Mouse (Mus musculus) embryonic facial prominence, embryonic 14.5 days (tissue): ENCODE results near the gene Cttn. TPM values are rescaled to one million over a fixed set of nuclear protein-coding genes. Genes with fewer than 3 reads are reported as not detected.

ENCODE experiments used
- ATAC-seq: fragments of 200-750 bp; cut with Nextera tagmentation; 2 replicates; pipeline ENCODE4 v1.8.0; 2017; ENCODE audit warnings: low read depth, moderate number of reproducible peaks, moderate TSS enrichment
- DNase-seq: peaks from one replicate; pipeline ENCODE4 v3.0.0-alpha.2; 2015; ENCODE audit warnings: low spot score
- H3K27ac ChIP-seq: fragments of 300-500 bp; sonication (generic); replicated peaks from 2 replicates; pipeline ENCODE4 v1.5.1; 2014; ENCODE audit warnings: low read depth, mild to moderate bottlenecking, low read length, moderate library complexity
- H3K27me3 ChIP-seq: fragments of 300-500 bp; sonication (generic); replicated peaks from 2 replicates; pipeline ENCODE4 v1.6.1; 2014; ENCODE audit warnings: low read length; ENCODE audit not compliant: control insufficient read depth, insufficient read depth
- H3K36me3 ChIP-seq: fragments of 300-500 bp; sonication (generic); 2 replicates; pipeline ENCODE4 v1.6.1; 2014; ENCODE audit warnings: low read length, mixed read lengths; ENCODE audit not compliant: control insufficient read depth, insufficient read depth
- H3K4me1 ChIP-seq: fragments of 300-500 bp; sonication (generic); 2 replicates; pipeline ENCODE4 v1.6.1; 2014; ENCODE audit warnings: antibody characterized with exemption, low read length; ENCODE audit not compliant: control insufficient read depth, insufficient read depth
- H3K4me2 ChIP-seq: fragments of 300-500 bp; sonication (generic); 2 replicates; pipeline ENCODE4 v1.6.1; 2014; ENCODE audit warnings: low read depth, mild to moderate bottlenecking, low read length, moderate library complexity, mixed read lengths
- H3K4me3 ChIP-seq: fragments of 300-500 bp; sonication (generic); 2 replicates; pipeline ENCODE4 v1.5.1; 2014; ENCODE audit warnings: low read depth, mild to moderate bottlenecking, low read length
- H3K9ac ChIP-seq: fragments of 300-500 bp; sonication (generic); 2 replicates; pipeline ENCODE4 v1.6.1; 2014; ENCODE audit warnings: low read depth, mild to moderate bottlenecking, low read length, moderate library complexity, mixed read lengths
- H3K9me3 ChIP-seq: fragments of 300-500 bp; sonication (generic); 2 replicates; pipeline ENCODE4 v1.6.1; 2016; ENCODE audit warnings: low read length; ENCODE audit not compliant: control insufficient read depth
- WGBS: fragments of 180-500 bp; shearing (Covaris S2); extraction: QIAGEN DNeasy Blood & Tissue Kit; methylation state at CpG from one replicate; pipeline ENCODE4 v1.1.7; 2014; 5-methylcytosine and 5-hydroxymethylcytosine counted together
- polyA plus RNA-seq: library from polyadenylated mRNA; unstranded; fragments of >200 nt; fragmentation: Nextera tagmentation; extraction: Ambion mirVana; gene quantifications from 2 replicates; pipeline ENCODE4 v1.2.1, GENCODE M21; 2014

Gene Cttn
- polyA plus RNA-seq, 1 experiment from 2014 or later = 157 TPM

DNA sequence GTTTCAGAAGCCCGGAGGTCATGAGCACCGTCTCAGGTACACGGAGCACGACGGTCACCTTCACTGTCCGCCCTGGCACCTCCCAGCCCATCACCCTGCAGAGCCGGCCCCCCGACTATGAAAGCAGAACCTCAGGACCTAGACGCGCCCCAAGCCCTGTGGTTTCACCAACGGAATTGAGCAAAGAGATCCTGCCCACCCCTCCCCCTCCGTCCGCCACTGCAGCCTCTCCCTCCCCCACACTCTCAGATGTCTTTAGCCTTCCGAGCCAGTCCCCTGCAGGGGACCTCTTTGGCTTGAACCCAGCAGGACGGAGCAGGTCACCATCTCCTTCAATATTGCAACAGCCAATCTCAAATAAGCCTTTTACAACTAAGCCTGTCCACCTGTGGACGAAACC lies 50.3 kb downstream of the Cttn start:
- H3K36me3 ChIP-seq = no peaks in the 10 kb centered on the region
- no peak overlapping the region for H3K4me3 ChIP-seq
- no peak overlapping the region for H3K9ac ChIP-seq
- no peak overlapping the region for H3K4me2 ChIP-seq
- WGBS = 24% methylated on average over 16 of the region's 16 CpGs
- no peaks in the 10 kb centered on the region for H3K9me3 ChIP-seq
- no peaks in the 10 kb centered on the region for H3K27me3 ChIP-seq
- DNase-seq (no peak), ATAC-seq (no peak)
- no peak overlapping the region for H3K27ac ChIP-seq
- peaks cover 19% of the 10 kb centered on the region for H3K4me1 ChIP-seq

DNA sequence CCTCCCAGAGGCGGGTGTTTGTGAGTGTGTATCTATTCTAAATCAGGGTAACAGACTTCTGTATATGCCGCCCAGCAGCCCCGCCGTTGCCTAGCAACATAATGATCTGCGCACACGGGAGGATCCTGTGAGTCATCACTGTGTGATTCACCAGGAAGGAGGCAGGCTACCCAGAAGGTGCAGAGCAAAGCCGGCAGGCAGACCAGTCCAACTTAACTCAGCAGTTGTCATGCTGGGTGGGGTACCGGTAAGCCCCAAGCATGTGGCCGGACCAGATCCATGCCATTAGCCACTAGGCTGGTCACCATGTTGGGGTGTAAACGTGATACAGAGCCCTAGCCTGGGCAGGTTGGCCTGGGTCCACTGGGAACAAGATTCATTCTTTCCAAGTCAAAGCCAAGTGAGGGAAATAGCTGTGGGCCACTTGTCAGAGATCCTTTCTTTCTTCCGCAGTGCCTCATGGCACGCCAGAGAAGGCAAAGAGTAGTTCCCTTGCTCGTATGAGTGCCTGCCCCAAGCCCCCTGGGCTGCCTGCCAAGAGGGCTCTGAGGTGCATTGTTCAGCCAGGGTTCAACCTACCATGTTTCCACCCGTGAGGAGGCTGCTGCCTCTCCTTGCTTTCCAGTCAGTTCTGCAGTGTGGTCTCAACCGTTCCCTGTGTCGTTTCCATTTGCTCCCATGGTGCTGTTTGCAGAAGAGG lies 53.0 kb downstream of the Cttn start:
- DNase-seq (peak; percentile 86), ATAC-seq (peak; percentile 75)
- Histone ChIP-seq H3K4me2 (no peak overlapping the region), H3K9me3 (no peaks in the 10 kb centered on the region), H3K27me3 (no peaks in the 10 kb centered on the region), H3K4me1 (peaks cover 19% of the 10 kb centered on the region), H3K4me3 (no peak overlapping the region), H3K27ac (no peak overlapping the region; the same call in 1 of the 2 replicates), H3K9ac (no peak overlapping the region), H3K36me3 (no peaks in the 10 kb centered on the region)
- WGBS = 32% methylated on average over 16 of the region's 16 CpGs

DNA sequence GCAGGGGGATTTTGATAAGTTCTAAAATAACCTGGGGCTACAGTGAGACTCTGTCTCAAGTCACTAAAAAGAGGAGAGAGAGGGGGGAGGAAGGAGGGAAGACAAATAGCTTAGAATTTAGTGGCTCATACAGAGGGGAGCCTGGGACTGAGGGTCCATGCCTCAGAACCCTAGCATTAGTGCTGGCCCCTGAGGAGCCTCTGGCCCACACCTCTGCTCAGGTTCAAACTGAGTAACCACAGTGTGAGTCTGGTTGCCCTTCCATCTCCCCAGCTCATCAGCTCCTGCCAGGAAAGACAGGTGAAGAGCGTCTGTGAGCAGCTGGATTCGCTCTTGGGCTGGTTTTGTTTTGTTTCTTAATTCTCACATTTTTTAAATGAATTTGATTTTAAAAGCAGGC lies 53.6 kb downstream of the Cttn start:
- Histone ChIP-seq H3K4me3 (no peak overlapping the region), H3K36me3 (no peaks in the 10 kb centered on the region), H3K27ac (no peak overlapping the region), H3K27me3 (no peaks in the 10 kb centered on the region), H3K4me1 (peaks cover 19% of the 10 kb centered on the region), H3K4me2 (no peak overlapping the region), H3K9ac (no peak overlapping the region), H3K9me3 (no peaks in the 10 kb centered on the region)
- DNase-seq = no peak
- ATAC-seq = no peak
- 70% methylated on average over 2 of the region's 2 CpGs for WGBS

DNA sequence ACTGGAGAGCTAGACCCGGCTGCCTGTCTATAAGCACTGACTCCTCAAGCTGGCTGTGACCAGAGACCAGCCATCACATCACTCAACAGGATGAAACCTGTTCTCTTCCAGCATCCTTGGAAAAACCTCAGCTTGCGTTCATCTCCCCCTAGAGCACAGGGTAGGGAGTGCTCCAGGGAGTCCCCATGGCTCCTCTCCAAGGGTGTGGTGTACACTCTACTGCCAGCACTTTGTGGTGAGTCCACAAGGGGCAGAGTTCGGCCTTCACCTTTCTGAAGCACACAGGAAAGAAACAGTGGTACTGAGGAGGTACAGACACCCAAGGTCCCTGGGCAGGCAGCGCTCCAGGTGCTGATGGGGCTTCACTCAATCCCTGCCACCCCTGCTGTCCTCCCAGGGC lies 55.0 kb downstream of the Cttn start:
- Histone ChIP-seq H3K4me1 (peaks cover 19% of the 10 kb centered on the region), H3K9ac (no peak overlapping the region), H3K4me2 (no peak overlapping the region), H3K9me3 (no peaks in the 10 kb centered on the region), H3K27ac (no peak overlapping the region), H3K4me3 (no peak overlapping the region), H3K27me3 (no peaks in the 10 kb centered on the region), H3K36me3 (no peaks in the 10 kb centered on the region)
- WGBS = 68% methylated on average over 4 of the region's 4 CpGs
- no peak for ATAC-seq
- DNase-seq = peak; percentile 11

DNA sequence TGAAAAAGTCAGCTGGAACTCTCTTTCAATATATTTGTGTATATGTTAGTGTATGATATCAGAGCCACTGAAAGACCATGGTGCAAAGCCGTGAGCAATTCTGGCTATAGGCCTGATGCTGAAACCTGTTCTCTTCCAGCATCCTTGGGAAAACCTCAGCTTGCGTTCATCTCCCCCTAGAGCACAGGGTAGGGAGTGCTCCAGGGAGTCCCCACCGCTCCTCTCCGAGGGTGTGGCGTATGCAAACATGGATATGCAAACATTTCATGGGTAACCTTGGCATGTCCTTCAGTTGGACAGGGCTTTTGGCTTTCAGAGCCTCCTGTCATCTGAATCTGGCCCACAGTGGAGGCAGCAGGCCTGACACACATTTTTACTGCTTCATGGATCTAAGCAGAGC lies 56.2 kb downstream of the Cttn start:
- ATAC-seq (no peak), DNase-seq (no peak)
- no peaks in the 10 kb centered on the region for H3K27me3 ChIP-seq
- no peaks in the 10 kb centered on the region for H3K9me3 ChIP-seq
- H3K27ac ChIP-seq = no peak overlapping the region
- peaks cover 11% of the 10 kb centered on the region for H3K4me1 ChIP-seq
- no peaks in the 10 kb centered on the region for H3K36me3 ChIP-seq
- WGBS = 79% methylated on average over 5 of the region's 5 CpGs
- no peak overlapping the region for H3K9ac ChIP-seq
- no peak overlapping the region for H3K4me2 ChIP-seq
- no peak overlapping the region for H3K4me3 ChIP-seq

DNA sequence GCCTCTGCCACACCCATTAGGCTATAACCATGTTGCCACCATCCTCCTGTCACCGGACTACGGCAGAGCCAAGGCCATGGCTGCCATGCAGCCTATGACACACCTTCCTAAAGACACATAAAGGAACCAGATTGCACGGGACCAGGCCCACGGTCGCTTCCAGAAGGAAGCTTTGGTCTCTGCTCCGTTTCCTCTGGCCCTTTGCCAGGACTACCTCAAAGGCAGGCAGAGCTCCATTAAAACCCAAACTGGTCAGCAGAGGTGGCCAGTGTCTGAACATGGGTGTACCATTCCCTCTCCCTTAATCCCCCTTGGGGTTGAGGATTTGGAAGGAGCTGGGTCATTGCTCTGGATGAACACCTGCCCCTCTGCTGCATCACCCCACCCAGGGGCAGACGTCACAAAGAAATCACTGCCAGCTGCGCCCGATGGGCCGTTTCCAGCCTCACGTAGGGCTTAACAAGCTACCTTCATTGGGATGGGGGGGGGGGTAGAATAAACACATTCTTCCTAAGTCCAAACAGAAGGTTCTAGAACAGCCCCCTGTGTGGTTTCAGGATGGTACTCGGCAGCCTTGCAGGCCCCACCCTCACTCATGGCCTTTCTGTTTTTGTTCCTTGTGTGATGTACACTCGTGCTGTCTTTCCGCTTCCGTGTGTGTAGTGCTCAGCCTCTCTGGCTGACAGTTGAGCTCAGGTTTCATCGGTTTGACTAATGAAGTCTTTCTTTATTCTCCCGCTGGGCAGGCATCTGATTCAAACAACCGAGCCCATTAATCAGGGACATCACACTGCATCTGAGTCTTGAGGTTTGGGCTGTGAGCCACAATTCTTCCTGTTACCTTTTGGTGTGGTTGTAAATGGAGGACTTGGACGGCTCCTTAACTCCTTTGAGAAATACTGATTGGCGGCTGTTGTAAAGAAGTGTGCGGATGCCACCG lies 58.6 kb downstream of the Cttn start:
- Histone ChIP-seq H3K9me3 (no peaks in the 10 kb centered on the region), H3K4me3 (no peak overlapping the region), H3K27me3 (no peaks in the 10 kb centered on the region), H3K4me1 (peaks cover 2% of the 10 kb centered on the region; the same call in 1 of the 2 replicates), H3K9ac (no peak overlapping the region), H3K4me2 (no peak overlapping the region), H3K36me3 (no peaks in the 10 kb centered on the region), H3K27ac (no peak overlapping the region)
- peak; percentile 78 for DNase-seq
- ATAC-seq = peak; percentile 71
- 37% methylated on average over 22 of the region's 22 CpGs for WGBS

DNA sequence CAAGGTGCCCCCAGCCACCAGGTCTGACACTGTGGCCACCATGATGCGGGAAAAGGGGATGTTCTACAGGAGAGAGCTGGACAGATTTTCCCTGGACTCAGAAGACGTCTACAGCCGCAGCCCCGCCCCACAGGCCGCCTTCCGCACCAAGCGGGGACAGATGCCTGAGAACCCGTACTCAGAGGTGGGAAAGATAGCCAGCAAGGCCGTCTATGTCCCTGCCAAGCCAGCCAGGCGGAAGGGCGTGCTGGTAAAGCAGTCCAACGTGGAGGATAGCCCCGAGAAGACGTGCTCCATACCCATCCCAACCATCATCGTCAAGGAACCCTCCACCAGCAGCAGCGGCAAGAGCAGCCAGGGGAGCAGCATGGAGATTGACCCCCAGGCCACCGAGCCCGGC lies 61.1 kb downstream of the Cttn start:
- Histone ChIP-seq H3K27ac (no peak overlapping the region), H3K9me3 (no peaks in the 10 kb centered on the region), H3K4me2 (no peak overlapping the region), H3K4me1 (peaks cover 4% of the 10 kb centered on the region; the same call in 1 of the 2 replicates), H3K9ac (no peak overlapping the region), H3K36me3 (no peaks in the 10 kb centered on the region), H3K27me3 (no peaks in the 10 kb centered on the region), H3K4me3 (no peak overlapping the region)
- 80% methylated on average over 17 of the region's 18 CpGs for WGBS
- no peak for ATAC-seq
- no peak for DNase-seq

DNA sequence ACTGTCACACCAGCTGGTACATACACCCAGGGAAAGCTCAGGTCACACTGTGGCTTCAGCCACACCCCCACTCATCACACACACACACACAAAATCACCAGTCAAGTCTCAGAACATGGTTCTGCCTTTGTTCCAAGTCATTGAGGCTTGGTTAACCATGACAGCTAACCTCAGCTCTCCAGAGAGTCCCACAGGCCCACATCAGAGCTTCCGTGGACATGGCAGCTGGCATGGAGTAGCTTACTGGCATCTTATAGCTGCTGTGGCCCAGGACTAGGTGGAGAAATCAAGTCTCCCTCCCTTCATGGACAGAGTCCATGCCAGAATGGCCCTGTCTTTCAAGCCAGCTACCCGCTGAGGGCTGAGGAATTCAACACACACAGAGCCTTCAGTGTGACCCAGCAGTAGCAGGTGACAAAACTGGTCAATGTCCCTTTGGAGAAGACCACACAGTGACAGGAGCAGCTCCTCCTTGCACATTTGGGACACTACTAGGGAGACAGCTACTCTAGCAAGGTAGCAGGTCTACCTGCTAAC lies 62.3 kb downstream of the Cttn start:
- Histone ChIP-seq H3K4me1 (peaks cover 4% of the 10 kb centered on the region; the same call in 1 of the 2 replicates), H3K9ac (no peak overlapping the region), H3K4me2 (no peak overlapping the region), H3K27ac (no peak overlapping the region), H3K27me3 (no peaks in the 10 kb centered on the region), H3K4me3 (no peak overlapping the region), H3K9me3 (no peaks in the 10 kb centered on the region), H3K36me3 (no peaks in the 10 kb centered on the region)
- ATAC-seq = no peak
- 88% methylated on average over 2 of the region's 2 CpGs for WGBS
- DNase-seq = peak; percentile 14
